Mouse (Mus musculus) right cerebral cortex, postnatal 36 days (tissue): ENCODE results near the gene Hibch.
"Not testable (repeated sequence)": the region's sequence is repeated elsewhere in the genome, so short reads cannot be mapped to it uniquely, and the experiment has no call there.

Experiments used
- DNase-seq, 2 experiments: peaks; one replicate each; pipeline ENCODE4 v3.0.0; 2022; ENCODE audit warnings: low spot score in 2 of 2, mixed read lengths in 1 of 2

The Hibch gene

GRCm38 (mm10) chr1:52867876-52868275 lies 23.1 kb downstream of the Hibch start:
- DNase-seq = no peak

- DNase-seq = no peak
These were observed 39.5 kb downstream of the Hibch start for GRCm38 (mm10) chr1:52884208-52884607.

GRCm38 (mm10) chr1:52909783-52910182 lies 65.1 kb downstream of the Hibch start:
- DNase-seq = no peak

GRCm38 (mm10) chr1:52916655-52917054 lies 71.9 kb downstream of the Hibch start:
- DNase-seq = no peak

DNA sequence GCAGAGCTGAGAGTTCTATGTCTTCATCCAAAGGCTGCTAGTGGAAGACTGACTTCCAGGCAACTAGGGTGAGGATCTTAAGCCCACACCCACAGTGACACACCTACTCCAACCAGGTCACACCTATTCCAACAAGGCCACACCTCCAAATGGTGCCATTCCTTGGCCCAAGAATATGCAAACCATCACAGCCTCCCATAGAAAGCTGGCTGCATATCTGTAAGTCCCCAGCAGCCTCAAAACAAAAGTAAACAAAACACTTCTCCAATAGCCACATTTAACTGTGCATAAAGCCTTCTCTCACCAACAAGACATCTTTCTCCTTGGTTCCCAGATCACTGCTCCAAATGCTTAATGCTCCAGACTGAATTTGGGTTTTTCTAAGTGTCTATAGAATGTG lies 74.2 kb downstream of the Hibch start:
- not testable (repeated sequence) for DNase-seq

DNA sequence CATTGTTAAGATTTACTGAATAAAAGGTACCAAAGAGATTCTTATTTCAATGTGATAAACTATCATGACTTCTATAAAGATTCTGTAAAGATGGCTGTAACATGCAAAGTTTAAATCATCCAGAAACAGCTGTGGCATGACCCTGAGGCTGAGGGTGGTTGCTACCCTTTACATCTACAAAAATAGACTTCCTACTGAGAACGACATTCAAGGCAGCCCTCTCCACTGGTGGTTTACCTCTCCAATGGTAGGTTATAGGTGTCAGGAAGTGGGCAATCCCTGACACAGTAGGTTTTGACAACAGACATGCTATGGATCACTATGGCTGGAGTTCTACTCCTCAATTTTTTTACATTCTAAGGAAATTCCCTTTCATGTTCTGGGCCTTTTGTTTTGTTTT lies 79.8 kb downstream of the Hibch start:
- DNase-seq = not testable (repeated sequence)

GRCm38 (mm10) chr1:52934494-52934893 lies 89.8 kb downstream of the Hibch start:
- DNase-seq = no peak

DNA sequence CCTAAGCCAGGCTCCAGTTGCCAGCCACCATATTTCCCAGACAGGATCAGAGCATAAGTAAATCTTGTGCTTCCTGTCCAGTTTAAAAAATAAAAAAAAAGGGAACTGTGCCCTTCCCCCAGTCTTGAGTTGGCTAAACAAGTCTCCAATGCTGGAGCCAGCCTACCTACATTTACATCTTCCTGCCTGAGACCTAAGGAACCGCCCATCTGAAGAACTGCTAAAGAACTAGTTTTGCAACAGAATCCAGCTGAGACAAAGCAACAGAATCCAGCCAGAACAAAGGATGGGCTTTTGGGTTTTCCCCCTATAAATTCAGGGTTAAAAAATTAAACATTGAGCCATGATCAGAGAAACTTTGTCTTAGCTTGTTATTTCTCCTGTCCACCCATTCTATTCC lies 94.3 kb downstream of the Hibch start:
- DNase-seq = no peak

GRCm38 (mm10) chr1:52947895-52948294 lies 103.2 kb downstream of the Hibch start:
- DNase-seq = no peak

DNA sequence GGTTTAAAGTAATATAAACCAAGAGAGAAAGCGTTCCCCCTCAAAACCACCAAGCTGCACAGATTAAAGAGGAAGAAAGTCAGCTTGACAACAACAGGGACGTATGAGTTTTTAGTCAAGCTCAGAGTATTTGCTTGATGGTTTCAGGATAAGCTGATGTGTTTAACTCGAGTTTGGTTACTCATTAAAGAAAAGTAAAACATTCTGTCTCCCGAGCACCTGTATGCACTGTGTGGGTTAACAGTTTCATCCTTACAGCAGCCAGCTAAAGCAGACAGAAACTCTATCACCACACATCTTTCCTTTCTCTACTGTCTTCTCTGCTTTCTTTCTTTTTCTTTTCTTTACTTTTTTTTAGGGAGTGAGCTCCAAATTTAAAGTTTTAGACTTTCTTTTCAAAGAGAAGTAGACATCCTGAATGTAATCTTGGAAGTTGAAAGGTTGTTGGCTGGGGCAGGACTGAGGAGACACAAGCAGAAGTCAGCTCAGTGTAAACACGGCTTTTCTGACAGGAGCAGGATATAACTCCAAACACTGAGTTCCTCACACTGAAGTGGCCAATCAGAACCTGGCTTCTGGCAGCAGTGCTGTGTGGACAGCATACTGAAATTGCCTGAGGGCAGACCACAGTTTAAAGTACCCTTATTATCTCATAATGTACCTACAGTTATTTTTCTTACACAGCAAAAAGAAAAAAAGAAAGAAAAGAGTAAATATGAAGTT lies 106.6 kb downstream of the Hibch start:
- no peak for DNase-seq

GRCm38 (mm10) chr1:52952143-52952542 lies 107.4 kb downstream of the Hibch start:
- DNase-seq = no peak

DNA sequence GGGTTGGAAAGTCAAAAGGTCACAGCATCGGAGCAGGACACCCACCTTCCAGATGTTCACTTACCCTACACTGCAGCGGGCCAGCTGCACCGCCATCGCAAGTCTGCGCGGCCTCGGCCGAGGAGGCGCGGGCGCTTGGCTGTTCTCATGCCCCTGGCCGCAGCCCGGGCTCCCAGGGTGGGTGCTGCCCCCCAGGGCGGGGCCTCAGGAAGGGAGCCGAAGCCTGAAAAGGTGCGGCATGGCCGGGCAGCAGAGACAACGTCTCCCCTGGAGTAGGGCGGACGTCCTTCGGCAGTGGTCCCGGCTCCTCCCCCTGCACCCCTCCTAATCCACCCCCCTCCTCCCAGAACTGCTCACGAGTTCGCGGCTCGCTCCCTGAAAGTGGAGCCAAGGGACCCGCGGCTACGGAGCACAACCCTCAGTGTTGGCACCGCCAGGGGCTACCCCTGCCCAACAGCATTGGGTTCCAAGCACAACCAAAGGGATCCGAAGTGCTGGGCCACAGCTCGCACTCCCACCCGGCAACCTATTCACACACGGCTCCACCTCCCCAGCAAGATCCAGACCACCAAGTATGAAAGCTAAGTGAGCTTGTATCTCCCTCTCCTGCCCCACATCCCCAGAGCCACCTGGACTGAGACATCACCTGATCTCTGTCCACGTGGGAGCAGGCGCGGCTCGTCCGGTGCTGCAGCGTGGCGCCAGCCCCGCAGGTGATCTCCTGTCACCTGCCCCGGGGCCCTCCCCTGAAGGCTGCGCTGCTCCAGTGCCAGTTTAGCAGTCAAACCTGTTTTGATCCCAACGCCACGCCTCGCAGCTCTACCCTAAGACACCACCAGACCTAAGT lies 108.0 kb downstream of the Hibch start:
- DNase-seq = no peak

DNA sequence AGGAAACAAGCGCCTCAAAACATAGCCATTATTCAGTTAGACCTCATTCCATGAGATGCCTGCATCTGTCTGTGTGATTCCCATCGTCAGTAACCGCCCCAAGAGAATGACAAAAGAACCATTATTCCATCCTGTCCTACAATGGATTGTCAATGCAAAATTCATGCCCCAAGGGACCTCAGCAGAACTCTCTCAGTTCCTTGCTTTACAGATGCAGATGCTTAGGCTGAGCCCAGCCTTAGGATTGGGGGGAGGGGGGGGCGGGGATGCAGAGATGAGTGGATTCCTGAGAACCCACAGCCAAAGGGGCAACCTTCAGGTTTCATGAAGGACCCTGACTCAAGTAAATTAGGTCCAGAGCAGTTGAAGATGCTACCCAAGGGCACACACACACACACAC lies 108.8 kb downstream of the Hibch start:
- DNase-seq = no peak

DNA sequence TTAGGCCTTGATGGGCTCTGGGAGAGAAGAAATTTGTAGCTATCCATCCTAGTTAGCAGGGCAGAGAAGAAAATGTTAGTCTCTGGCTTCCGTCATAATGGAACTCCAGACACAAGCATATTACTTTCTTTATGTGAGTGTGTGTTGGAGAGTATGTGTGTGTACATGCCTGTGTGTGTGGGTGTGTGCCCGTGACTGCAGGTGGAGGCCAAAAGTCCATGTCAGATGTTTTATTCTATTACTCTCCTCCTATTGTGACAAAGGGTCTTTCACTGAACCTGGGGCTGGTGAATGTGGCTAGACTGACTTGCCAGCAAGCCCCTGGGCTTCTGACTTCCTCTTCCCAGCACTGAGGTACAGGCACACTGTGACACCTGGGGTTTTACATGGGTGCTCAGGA lies 109.7 kb downstream of the Hibch start:
- no peak for DNase-seq

- DNase-seq = peak; percentile 45 to 51
These were observed 110.4 kb downstream of the Hibch start for GRCm38 (mm10) chr1:52955102-52955501.

DNA sequence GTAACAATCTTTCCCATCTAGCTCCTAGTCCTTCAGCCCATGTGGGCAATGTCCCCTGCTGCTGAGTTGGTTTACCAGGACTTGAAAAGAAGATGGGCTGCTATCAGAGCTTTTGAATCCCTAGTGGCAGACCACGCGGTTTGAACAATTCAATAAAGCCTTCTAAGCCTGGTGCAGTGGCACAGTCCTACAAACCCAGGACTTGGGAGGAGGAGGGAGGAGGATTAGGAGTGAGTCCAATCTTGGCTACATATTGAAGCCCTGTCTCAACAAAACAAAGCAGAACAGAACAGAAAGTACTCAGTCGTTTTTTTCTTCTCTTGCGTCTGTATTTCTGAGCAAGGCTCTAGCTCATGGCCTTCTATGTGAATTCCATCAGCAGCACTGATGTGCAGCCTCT lies 112.0 kb downstream of the Hibch start:
- no peak for DNase-seq

- DNase-seq = no peak
These were observed 115.5 kb downstream of the Hibch start for GRCm38 (mm10) chr1:52960191-52960590.

DNA sequence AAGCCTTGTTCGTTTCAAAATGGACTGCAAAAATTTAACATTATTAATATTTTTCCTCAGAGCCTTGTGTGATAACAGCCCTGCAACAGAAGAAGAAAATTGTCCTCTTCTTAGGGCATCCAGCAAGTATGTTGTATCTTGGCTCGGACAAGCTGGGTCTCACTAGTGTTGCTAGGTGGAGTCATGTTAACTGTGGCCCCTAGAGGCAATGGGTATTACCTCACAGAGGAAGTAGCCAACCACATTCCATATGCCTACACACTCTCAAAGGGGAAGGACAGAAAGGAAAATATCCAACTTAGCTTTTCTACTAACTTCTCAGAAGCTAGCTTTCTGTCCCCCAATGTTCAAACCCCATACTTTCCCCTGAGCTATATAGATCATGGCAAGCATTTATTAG lies 118.4 kb downstream of the Hibch start:
- no peak for DNase-seq

DNA sequence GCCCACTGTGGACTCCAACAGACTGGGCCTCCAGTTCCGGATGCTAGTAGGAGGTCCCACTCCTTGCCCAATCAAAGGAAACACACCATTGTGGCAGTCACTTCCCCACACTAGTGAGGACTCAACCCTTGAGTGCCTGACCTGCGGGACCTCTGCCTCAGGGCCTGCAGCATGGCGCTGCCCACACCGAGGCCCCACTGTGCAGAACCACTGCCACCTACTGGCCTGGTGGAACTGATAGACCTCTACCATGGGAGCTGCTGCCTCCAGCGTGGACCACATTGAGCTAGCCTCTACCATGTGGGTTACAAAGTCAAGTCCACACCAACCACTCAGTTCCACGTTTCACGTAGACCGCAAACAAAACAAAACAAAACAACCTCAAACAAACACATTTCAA lies 119.9 kb downstream of the Hibch start:
- DNase-seq = no peak
